Mouse (Mus musculus): ENCODE results near the gene Plagl2. TPM values are rescaled to one million over a fixed set of nuclear protein-coding genes. Genes with fewer than 3 reads are reported as not detected.

Gene Plagl2
- polyA plus RNA-seq (2012; ENCODE audit: low replicate concordance), result 8.3 and 38.1 TPM in 2 replicates

GRCm38 (mm10) chr2:153241250-153242014 is at the start of gene Plagl2, which contains the start of gene Pofut1:
Gene Plagl2 (minus strand): TSS chr2:153241426.
Gene Pofut1 (plus strand): TSS chr2:153241533.

GRCm38 (mm10) chr2:153224946-153225594 is 16.2 kb downstream of the Plagl2 start, which contains the start of gene Tspyl3:
Gene Tspyl3 (minus strand): TSS chr2:153225441.

Other genes starting within 250 kb of the Plagl2 start
- gene Pdrg1, start 226.0 kb downstream of the Plagl2 start, polyA plus RNA-seq (2012; ENCODE audit: low replicate concordance), result 11.0 and 20.0 TPM in 2 replicates
- not detected in 2 replicates for gene Xkr7, start 209.6 kb downstream of the Plagl2 start, polyA plus RNA-seq (2012; ENCODE audit: low replicate concordance)
- 0.18 and 1.3 TPM in 2 replicates for gene Ccm2l, start 175.5 kb downstream of the Plagl2 start, polyA plus RNA-seq (2012; ENCODE audit: low replicate concordance)
- 7.5 and 16.0 TPM in 2 replicates for gene Hck, start 133.0 kb downstream of the Plagl2 start, polyA plus RNA-seq (2012; ENCODE audit: low replicate concordance)
- gene Tm9sf4, start 80.1 kb downstream of the Plagl2 start, polyA plus RNA-seq (2012; ENCODE audit: low replicate concordance), result 6.1 and 52.3 TPM in 2 replicates
- gene Tspyl3, start 16.0 kb downstream of the Plagl2 start, polyA plus RNA-seq (2012; ENCODE audit: low replicate concordance), result 4.2 and 6.9 TPM in 2 replicates
- 9.3 and 13.1 TPM in 2 replicates for gene Pofut1, start 107 bp upstream of the Plagl2 start, polyA plus RNA-seq (2012; ENCODE audit: low replicate concordance)
- gene Kif3b, start 50.0 kb upstream of the Plagl2 start, polyA plus RNA-seq (2012; ENCODE audit: low replicate concordance), result 0.80 and 2.3 TPM in 2 replicates
- gene Asxl1, start 104.4 kb upstream of the Plagl2 start, polyA plus RNA-seq (2012; ENCODE audit: low replicate concordance), result 11.2 and 15.8 TPM in 2 replicates